Mouse (Mus musculus): Measurements from ENCODE around the gene Shcbp1l.
"Not testable (repeated sequence)": the region's sequence is repeated elsewhere in the genome, so short reads cannot be mapped to it uniquely, and the experiment has no call there.

The Shcbp1l gene

DNA sequence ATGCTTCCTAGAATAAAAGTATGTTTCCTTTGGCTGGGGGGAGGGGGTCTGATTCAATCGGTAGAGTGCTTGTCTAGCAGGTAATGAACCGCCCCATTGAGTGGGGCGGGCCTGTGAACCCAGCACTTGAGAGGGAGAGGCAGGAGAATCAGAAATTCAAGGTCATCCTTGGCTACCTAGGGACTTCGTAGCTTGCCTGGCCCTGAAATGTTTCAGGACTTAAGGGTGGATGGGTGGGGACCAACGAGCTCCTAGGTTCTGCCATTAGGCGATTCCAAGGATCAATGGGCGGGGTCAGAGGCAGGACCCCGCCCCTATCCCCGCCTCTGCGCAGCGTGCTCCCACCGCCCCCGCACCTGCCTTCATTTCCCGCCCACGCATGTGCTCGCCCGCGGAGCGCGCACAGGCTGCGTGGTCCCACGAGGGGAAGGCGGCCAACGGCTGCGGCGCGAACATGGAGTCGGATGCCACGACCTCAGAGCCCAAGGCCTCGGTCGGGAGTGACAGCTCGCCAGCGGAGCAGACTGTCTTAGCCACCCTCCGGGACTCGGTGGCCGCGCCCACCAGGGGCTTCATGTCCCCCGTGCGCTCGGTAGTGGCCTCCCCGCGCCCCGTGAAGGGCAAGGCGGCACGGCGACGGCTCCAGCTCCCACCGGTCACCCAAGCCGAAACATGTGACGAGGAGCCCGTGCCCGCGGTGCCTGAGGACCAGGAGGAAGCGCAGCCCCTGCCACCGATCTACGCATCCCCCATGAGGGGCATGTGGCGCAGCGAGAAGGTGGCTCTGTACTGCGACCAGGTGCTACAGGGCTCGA lies at the start of gene Shcbp1l:
TSS of gene Shcbp1l (plus strand) at position 393 of the 815 bp plus-strand sequence.
- DNase-seq (ENCODE audit: low read depth, low spot score): peak; percentile 70

DNA sequence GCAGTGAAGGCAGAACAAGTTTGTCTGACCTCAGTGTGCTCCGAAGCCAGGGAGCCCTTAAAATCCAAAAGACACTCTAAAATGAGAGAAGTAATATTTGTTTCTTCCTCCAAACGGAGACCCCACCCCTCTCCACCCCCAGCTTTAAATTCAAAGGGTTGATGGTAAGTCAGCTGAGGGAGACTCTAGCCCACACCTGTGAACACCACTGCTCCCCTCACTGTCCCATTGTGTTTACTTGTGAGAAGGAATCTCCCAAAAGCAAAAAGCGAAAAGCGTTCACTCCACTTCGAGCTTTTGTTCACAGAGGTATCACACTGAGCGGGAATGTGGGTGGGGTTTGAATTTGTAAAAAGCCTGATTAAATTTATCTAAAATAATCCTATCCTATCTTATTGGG lies 48.5 kb upstream of the Shcbp1l start:
- no peak for DNase-seq (ENCODE audit: low read depth, low spot score)

DNA sequence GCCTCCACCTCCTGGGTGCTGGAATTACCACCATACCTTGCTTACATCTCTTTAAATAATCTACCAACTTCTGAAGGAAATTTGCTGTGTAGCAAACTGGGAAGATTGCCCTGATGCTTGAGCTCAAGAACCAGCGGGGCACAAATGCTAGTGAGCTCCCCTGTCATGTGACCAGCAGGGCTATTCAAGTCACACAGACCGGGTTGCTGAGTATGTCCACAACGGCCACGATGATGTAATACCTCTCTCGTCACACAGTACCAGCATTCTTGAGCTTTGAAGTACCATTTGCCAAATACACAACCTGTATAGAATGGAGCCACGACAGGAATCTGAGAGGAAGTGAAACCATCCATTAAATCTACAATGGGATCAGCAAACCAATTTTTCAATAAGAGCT lies 46.4 kb upstream of the Shcbp1l start:
- DNase-seq (ENCODE audit: low read depth, low spot score): no peak

DNA sequence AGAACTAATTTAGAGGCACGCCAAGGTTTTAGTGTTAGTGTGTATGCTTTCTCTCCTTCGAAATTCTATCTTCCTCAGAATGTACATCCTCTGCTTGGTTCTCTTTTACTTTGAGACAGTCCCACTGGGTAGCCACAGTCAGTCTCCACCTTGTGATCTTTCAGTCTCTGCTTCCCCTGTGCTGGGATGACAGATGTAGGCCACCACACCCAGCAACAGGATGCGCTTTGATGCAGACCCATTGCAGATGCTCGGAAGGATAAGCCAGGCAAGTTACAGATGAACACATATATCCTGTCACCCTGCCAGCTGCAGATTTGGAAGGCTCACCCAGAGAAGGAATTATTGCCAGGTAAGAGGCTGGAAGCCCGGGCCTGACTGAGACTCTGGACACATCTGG lies 45.1 kb upstream of the Shcbp1l start:
- DNase-seq (ENCODE audit: low read depth, low spot score): no peak

DNA sequence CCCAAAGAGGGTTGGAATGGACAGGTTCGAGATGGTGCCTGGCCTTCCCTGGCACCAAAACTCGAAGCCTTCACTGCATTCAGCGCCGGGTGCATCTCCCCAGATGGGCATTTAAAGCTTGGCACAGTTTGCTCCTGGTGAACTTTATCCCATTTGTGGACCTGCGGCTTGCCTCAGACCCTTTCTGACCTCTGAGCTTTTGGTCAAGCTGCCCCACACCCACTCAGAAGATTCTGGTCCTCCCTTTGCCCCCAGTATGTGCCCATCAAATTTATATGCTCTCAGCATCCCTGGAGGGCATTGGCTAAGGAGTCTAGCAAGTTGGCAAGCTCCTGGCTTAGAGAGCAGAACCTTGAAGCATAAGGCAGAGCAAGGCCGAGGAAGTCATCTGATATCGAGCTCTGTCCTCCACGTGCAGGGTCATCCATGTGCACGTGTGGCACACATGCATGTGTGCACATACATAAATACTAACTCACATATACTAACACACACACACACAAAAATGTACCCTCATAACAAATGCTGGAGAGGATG lies 44.1 kb upstream of the Shcbp1l start:
- no peak for DNase-seq (ENCODE audit: low read depth, low spot score)

DNA sequence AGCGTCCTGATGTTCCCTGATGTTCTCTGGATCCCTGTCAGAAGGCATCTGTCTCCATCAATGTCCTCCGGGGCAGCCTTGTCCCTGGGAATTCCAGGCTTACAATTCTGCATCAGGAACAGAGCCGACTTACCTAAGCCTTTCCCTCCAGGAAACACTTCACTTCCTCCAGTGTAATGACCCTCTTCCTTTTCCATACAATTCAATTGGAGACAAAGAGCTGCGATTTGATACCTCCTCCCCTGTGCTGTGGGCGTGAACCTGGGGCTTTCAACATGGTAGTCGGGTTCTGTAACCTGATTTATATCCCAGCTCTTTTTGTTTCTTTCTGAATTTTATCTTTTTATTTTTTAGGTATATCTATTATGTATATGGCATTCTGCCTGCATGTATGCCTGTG lies 39.9 kb upstream of the Shcbp1l start:
- no peak for DNase-seq (ENCODE audit: low read depth, low spot score)

DNA sequence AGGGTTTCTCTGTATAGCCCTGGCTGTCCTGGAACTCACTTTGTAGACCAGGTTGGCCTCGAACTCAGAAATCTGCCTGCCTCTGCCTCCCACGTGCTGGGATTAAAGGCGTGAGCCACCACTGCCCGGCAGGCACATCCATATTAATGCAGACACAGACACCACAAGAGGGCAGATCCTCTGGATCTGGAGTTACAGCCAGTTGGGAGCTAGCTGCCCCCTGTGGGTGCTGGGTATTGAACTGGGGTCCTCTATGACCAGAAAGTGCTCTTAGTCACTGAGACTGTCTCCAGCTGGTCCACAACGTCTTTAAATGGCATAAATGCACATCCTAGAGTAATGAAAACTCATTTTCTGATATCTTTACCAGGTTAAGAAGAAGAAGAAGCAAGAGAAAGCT lies 39.3 kb upstream of the Shcbp1l start:
- not testable (repeated sequence) for DNase-seq (ENCODE audit: low read depth, low spot score)

DNA sequence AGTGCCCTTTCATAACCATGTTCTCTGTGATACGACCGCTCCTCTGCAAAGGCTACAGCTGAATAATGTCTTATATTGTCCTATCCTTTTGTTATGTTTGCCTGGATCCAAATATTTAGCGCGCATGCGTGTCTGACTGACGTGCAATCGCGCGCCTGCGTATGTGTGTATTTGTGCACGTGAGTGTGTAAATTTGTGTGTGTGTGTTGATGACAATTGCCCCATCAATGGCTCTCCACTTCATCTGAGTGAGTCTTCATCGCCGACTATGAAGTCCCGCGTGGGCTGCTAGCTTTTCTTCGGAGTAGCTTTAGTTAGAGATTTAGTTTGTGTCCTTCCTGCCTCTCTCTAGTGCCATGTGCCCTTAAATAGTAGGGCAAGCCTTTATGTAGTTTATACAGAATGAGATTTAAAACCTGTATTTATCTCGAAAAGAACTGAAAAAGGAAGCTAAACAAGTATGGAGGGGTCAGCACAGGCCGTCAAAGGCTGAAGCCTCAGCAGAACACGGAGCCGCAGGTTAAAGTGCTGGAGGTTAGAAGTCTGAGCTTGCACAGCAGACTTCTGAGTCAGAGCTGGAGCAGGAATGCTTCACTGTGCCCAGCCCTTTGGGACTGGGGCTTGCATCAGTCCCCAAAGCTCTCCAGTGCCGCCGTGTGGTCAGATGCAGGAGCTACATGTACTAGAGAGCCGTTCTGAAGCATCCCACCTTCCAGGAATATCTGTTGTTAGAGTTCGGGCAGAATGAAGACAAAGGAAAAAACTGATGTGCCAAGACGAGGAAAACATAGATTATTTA lies 38.5 kb upstream of the Shcbp1l start:
- DNase-seq (ENCODE audit: low read depth, low spot score): peak; percentile 76

DNA sequence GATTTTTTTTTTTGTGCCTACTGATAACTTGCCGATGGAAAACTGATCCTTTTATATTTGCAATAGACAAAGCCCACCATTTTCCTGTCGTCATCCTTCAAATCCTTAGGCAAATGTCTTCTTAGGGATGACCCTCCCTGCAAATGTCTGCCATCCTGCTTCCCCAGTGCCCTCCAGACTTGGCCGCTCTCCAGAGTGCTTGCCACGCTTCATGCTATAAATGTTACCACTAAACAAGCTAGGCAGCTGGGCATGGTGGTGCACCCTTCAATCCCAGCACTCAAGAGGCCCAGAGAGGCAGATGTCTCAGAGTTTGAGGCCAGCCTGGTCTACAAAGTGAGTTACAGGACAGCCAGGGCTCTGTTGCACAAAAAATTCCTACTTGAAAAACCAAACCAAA lies 29.3 kb upstream of the Shcbp1l start:
- not testable (repeated sequence) for DNase-seq (ENCODE audit: low read depth, low spot score)

DNA sequence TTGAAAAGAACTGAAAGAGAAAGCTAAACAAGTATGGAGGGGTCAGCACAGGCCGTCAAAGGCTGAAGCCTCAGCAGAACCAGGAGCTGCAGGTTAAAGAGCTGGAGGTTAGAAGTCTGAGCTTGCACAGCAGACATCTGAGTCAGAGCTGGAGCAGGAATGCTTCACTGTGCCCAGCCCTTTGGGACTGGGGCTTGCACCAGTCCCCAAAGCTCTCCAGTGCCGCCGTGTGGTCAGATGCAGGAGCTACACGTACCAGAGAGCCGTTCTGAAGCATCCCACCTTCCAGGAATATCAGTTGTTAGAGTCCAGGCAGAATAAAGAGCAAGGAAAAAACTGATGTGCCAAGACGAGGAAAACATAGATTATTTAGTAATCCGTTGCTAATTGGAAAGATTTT lies 23.2 kb upstream of the Shcbp1l start:
- peak; percentile 82 for DNase-seq (ENCODE audit: low read depth, low spot score)

DNA sequence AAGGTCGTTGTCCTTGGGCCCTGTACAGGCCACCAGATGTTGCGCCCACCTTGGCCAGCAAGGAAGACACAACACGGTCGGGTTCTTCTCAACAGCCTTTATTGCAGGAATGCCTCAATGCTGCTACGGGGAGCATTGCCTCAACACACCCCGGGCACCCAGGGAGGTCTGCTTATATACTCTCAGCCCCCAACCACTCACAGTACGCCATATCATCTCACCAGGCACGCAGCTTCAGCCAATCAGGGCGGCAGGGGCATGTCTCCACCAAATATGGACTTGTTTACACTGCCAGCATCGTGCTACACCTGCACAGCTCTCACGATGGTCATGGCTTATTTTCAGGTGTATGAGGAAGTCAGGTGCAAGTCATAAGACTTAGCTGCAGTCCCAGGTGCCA lies 17.3 kb upstream of the Shcbp1l start:
- DNase-seq (ENCODE audit: low read depth, low spot score): not testable (repeated sequence)

DNA sequence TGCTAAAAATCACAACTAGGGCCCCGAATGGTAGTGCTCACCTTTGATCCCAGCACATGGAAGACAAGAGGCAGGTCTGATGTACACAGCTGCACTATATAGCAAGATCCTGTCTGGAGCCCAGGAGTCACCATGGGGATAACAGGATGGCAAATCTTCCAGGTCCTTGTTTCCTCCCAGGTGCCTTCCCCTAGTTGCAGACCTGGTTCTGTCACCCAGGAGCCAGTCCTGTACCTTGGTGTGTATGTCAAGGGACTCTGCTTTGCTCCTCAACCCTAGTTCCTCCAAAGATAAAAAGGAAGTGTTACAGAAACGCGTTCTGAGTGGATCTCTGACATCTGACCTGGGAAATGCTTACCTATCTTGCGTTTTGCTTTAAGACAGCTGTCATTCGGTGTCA lies 16.7 kb upstream of the Shcbp1l start:
- DNase-seq (ENCODE audit: low read depth, low spot score): not testable (repeated sequence)

DNA sequence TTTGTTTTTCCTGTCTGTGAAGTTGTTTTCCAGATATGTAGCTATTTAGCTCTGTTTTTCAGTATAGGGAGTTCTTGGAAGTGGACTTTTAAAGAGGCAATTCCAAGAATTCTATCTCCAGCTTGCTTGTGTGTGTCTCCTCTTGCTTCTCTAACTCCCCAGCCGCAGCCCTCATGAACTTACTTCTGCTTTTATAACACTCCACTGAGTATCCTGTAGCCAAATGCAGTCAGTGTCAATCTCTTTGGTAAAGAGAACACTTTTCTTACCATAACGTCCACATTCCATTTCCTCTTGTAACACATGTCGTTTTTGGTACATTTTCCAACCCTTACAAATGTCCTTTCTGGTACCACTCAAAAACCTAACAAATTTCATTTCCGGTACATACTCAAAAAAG lies 14.0 kb upstream of the Shcbp1l start:
- not testable (repeated sequence) for DNase-seq (ENCODE audit: low read depth, low spot score)

DNA sequence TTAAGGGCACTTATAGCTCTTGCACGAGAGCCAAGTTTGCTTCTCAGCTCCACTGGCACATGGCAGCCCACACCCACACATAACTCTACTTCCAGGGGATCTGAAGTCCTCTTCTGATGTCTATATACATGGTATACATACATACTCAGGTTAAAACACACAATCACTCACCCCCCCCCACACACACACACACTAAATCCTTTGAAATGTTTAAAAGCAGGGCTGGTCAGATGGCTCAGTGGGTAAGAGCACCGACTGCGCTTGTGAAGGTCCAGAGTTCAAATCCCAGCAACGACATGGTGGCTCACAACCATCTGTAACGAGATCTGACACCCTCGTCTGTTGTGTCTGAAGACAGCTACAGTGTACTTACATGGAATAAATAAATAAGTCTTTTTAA lies 13.2 kb upstream of the Shcbp1l start:
- no peak for DNase-seq (ENCODE audit: low read depth, low spot score)

DNA sequence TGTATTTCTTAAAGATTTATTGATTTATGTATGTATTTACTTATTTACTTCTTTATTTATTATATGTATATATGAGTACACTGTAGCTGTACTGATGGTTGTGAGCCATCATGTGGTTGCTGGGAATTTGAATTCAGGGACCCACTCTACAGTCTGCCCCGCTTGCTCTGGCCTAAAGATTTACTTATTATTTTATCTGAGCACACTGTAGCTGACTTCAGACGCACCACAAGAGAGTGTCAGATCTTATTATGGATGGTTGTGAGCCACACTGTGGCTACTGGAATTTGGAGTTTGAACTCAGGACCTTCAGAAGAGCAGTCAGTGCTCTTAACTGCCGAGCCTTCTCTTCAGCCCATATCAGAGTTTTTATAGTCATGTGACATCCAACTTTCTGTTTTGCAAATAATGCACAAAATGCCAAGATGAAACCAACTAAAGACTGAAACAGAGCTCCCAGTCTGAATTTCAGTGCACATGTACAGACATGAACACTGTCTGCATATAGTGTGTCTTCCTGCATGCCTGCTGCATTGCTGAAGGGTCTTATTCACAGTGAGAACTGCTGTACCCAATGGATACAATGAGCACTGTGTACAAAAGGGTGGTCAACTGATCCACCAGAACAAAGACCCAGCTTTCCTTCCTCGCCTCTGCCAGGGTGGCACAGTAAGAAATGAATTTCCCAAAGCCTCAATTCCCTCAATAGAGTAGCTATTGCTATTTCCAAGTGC lies 12.1 kb upstream of the Shcbp1l start:
- DNase-seq (ENCODE audit: low read depth, low spot score): not testable (repeated sequence)

DNA sequence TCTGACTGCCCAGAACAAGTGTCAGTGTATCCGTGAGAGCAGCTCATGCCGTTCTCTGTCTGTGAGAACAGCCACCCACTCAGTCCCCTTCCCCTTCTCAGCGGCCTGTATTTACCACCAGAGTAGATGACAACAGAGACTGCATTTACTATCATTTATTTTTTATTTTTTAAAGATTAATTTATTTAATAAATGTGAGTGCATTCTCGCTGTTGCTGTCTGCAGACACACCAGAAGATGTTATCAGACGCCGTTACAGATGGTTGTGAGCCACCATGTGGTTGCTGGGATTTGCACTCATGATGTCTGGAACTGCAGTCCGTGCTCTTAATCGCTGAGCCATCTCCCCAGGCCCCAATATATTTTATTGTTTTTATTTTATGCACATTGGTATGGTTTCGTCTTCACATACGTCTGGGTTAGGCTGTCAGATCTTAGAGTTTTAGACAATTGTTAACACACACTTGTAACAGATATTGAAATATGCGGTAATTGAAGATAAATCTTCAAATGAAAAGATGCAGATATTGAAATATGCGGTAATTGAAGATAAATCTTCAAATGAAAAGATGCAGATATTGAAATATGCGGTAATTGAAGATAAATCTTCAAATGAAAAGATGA lies 11.5 kb upstream of the Shcbp1l start:
- not testable (repeated sequence) for DNase-seq (ENCODE audit: low read depth, low spot score)

DNA sequence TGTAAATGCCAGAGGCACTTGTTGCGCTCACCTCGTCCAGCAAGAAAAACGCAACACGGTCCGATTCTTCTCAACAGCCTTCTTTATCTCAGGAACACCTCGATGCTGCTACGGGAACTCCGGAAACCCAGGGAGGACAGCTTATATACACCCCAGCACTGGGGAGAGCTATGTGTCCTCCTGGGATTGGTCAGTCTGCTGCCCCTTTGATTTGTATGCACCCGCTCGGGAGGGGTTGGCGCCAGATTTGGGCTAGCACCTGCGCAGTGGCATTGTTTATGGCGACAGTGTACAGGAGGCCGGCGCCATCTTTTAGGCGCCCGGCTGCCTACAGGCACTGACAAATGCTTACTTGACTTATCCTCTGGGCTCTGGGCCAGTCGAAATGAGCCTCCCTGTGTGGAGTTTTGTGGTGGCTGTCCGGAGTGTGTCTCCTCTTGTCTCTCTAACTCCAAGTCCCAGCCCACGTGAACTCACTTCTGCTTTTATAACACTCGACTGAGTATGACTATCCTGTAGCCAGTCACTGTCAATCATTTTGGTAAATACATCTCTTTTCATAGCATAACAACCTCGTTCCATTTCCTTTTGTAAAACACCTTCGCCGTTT lies 10.7 kb upstream of the Shcbp1l start:
- not testable (repeated sequence) for DNase-seq (ENCODE audit: low read depth, low spot score)

DNA sequence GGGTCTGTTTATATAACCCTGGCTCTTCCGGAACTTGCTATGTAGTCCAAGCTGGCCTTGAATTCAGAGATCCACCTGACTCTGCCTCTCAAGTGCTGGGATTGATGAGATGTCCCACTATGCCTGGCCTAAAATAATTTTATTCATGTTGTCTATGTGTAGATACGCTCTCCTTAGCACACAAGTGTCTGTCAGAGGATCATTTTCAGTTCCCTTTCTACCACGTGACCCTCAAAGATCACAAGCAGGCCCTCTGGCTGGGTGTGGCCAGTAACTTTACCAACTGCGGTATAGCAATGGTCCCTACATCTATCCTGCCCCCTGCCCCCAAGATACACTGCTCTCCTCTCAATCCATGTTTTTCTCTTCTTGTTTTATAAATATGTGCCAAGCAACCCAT lies 10.0 kb upstream of the Shcbp1l start:
- DNase-seq (ENCODE audit: low read depth, low spot score): no peak

DNA sequence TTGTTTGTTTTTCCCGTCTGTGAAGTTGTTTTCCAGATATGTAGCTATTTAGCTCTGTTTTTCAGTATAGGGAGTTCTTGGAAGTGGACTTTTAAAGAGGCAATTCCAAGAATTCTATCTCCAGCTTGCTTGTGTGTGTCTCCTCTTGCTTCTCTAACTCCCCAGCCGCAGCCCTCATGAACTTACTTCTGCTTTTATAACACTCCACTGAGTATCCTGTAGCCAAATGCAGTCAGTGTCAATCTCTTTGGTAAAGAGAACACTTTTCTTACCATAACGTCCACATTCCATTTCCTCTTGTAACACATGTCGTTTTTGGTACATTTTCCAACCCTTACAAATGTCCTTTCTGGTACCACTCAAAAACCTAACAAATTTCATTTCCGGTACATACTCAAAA lies 9.2 kb upstream of the Shcbp1l start:
- not testable (repeated sequence) for DNase-seq (ENCODE audit: low read depth, low spot score)

DNA sequence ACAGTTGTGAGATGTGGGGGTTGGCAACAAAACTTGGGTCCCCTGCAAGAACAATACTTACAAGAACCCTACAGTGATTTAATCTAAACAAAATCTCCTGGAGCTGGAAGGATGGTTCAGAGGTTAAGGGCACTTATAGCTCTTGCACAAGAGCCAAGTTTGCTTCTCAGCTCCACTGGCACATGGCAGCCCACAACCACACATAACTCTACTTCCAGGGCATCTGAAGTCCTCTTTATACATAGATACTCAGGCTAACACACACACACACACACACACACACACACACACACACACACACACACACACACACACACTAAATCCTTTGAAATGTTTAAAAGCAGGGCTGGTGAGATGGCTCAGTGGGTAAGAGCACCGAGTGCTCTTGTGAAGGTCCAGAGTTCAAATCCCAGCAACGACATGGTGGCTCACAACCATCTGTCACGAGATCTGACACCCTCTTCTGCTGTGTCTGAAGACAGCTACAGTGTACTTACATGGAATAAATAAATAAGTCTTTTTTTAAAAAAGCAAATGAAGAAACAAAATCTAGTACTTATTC lies 8.6 kb upstream of the Shcbp1l start:
- not testable (repeated sequence) for DNase-seq (ENCODE audit: low read depth, low spot score)

DNA sequence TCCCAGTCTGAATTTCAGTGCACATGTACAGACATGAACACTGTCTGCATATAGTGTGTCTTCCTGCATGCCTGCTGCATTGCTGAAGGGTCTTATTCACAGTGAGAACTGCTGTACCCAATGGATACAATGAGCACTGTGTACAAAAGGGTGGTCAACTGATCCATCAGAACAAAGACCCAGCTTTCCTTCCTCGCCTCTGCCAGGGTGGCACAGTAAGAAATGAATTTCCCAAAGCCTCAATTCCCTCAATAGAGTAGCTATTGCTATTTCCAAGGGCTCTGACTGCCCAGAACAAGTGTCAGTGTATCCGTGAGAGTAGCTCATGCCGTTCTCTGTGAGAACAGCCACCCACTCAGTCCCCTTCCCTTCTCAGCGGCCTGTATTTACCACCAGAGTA lies 7.2 kb upstream of the Shcbp1l start:
- not testable (repeated sequence) for DNase-seq (ENCODE audit: low read depth, low spot score)
